Mouse (Mus musculus) ES-E14 (cell line): Measurements from ENCODE around the gene Gm21985. TPM values are rescaled to one million over a fixed set of nuclear protein-coding genes. Genes with fewer than 3 reads are reported as not detected.
"Not testable (repeated sequence)": the region's sequence is repeated elsewhere in the genome, so short reads cannot be mapped to it uniquely, and the experiment has no call there.

Experiments
- DNase-seq: peaks from one replicate; pipeline ENCODE4 v3.0.0-alpha.2; 2013; ENCODE audit warnings: low read depth, low spot score
- H3K27ac ChIP-seq: 2 replicates; pipeline ENCODE4 v1.5.1; 2012; ENCODE audit warnings: low read depth, mild to moderate bottlenecking, low read length, moderate library complexity, mixed read lengths; ENCODE audit not compliant: poor library complexity, insufficient read depth, severe bottlenecking
- H3K36me3 ChIP-seq: 2 replicates; pipeline ENCODE4 v1.6.1; 2012; ENCODE audit warnings: mild to moderate bottlenecking, low read length, moderate library complexity, mixed read lengths; ENCODE audit not compliant: control insufficient read depth, poor library complexity, insufficient read depth, severe bottlenecking
- H3K4me1 ChIP-seq, 2 experiments: fragments of 150-350 bp in 1 of 2; sonication (generic) in 1 of 2; 2 replicates each; pipeline ENCODE4 v1.6.1; 2012; ENCODE audit warnings: low read length in 2 of 2, mild to moderate bottlenecking in 1 of 2, mixed read lengths in 1 of 2; ENCODE audit not compliant: control insufficient read depth in 2 of 2, insufficient read depth in 2 of 2, poor library complexity in 1 of 2
- H3K4me3 ChIP-seq, 2 experiments: fragments of 150-350 bp in 1 of 2; sonication (generic) in 1 of 2; 2 replicates each; pipeline ENCODE4 v1.5.1; 2012; ENCODE audit warnings: low read length in 2 of 2, low read depth in 1 of 2, mild to moderate bottlenecking in 1 of 2, mixed read lengths in 1 of 2; ENCODE audit not compliant: insufficient read depth in 1 of 2, poor library complexity in 1 of 2, severe bottlenecking in 1 of 2
- H3K9ac ChIP-seq: 2 replicates; pipeline ENCODE4 v1.6.1; 2012; ENCODE audit warnings: low read depth, mild to moderate bottlenecking, low read length, mixed read lengths; ENCODE audit not compliant: poor library complexity, insufficient read depth, severe bottlenecking
- H3K9me3 ChIP-seq: fragments of 150-350 bp; sonication (generic); 2 replicates; pipeline ENCODE4 v1.6.1; 2012; ENCODE audit warnings: low read depth, mild to moderate bottlenecking, low read length; ENCODE audit not compliant: control insufficient read depth, insufficient read depth
- CHD2 ChIP-seq: IDR thresholded peaks from 2 replicates; pipeline ENCODE4 v1.6.1; 2014; ENCODE audit warnings: mild to moderate bottlenecking, low read depth, low read length, inconsistent platforms
- HCFC1 ChIP-seq: IDR thresholded peaks from 2 replicates; pipeline ENCODE4 v1.6.1; 2012; ENCODE audit warnings: low read length, inconsistent platforms, borderline replicate concordance; ENCODE audit not compliant: insufficient read depth
- MAFK ChIP-seq: IDR thresholded peaks from 2 replicates; pipeline ENCODE4 v1.6.1; 2014; ENCODE audit warnings: mild to moderate bottlenecking, low read depth, low read length, inconsistent platforms; ENCODE audit not compliant: insufficient read depth
- ZC3H11A ChIP-seq: IDR thresholded peaks from 2 replicates; pipeline ENCODE4 v1.6.1; 2012; ENCODE audit warnings: low read depth, mild to moderate bottlenecking, inconsistent platforms, low read length, borderline replicate concordance
- in situ Hi-C, 2 experiments: fragments of 600-800 bp; cut with MboI; formaldehyde crosslinking; loops; one replicate each; pipeline ENCODE4 v1.15.1; 2025; ENCODE audit warnings: low sequenced_read_pairs in 2 of 2, inconsistent platforms in 1 of 2; ENCODE audit not compliant: unreplicated experiment in 2 of 2
- total RNA-seq: library from RNA; depleted of rRNA; stranded (reverse); fragments of 300-350 nt; gene quantifications from 2 replicates; pipeline ENCODE4 v1.2.3, GENCODE M21; 2012; rRNA removed

Gene Gm21985
- total RNA-seq, 1 experiment: 0.98 TPM

GRCm38 (mm10) chr2:112449597-112450296 is 183.6 kb downstream of the Gm21985 start:
- no peak overlapping the region for H3K4me3 ChIP-seq
- H3K9ac ChIP-seq: no peak overlapping the region
- DNase-seq: no peak
- TF ChIP-seq ZC3H11A (no peak), MAFK (no peak), CHD2 (no peak), HCFC1 (no peak)
- H3K27ac ChIP-seq: no peak overlapping the region
- H3K9me3 ChIP-seq: no peaks in the 10 kb centered on the region
- no peaks in the 10 kb centered on the region for H3K36me3 ChIP-seq
- H3K4me1 ChIP-seq: no peaks in the 10 kb centered on the region
- in situ Hi-C loops: no loop called here

DNA sequence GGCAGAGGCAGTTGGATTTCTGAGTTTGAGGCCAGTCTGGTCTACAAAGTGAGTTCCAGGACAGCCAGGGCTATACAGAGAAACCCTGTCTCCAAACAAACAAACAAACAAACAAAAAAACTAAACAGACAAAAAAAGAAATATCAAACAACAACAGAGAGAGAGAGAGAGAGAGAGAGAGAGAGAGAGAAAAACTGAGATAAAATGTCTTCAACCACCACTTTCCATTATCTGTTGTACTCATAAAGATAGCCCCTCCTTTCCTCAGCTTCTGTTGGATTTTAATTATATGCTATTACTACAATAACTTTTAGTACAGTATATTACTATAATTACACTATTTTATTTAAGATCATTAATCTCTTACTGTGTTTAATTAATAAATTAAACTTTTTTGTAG is 186.4 kb downstream of the Gm21985 start:
- H3K36me3 ChIP-seq, in situ Hi-C loops, H3K9me3 ChIP-seq, H3K4me3 ChIP-seq, H3K27ac ChIP-seq, DNase-seq, H3K4me1 ChIP-seq, H3K9ac ChIP-seq: not testable (repeated sequence)

DNA sequence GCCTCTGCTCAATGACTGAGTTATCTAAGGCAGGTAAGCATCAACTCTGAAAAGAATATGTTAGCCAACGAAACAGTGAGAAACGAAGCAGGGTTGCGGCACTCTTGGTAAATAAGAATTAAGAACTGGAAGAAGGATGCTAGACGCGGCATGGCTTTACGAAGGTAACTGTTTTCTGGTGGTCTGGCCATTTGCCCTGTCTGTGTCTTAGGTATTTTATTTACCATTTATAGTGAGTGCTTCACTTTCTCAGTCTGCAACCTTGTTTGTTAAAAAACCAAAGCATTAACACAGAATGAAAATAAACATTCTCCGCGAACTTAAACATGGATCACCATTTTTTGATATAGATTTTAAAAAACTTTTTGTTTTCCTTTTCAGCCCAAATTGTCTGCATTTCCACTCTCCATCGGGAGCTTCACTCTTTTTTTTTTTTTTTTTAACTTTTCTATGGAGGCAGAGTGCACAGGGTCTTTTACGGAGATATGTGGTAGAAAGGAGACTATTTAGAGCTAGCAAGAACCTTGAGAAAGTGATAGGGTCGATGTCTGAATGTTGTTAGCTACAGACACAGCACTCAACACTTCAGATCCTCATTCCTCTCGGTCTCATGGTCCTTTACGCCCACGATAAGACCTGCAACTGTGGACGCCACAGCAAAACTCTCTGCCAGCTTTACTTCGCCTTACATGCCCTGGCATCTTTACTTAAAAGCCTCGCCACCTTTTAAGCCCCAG is 188.2 kb downstream of the Gm21985 start:
- H3K4me3 ChIP-seq: peak overlapping the region; percentile 91 to 98
- H3K36me3 ChIP-seq: no peaks in the 10 kb centered on the region
- TF ChIP-seq ZC3H11A (no peak), CHD2 (no peak)
- no peak for DNase-seq
- peak overlapping the region; percentile 90 for H3K9ac ChIP-seq
- no peaks in the 10 kb centered on the region for H3K9me3 ChIP-seq
- in situ Hi-C loops: no loop called here
- H3K27ac ChIP-seq: 0 out of 2 replicates have a peak overlapping the region, but pooled peaks have one; percentile 45
- H3K4me1 ChIP-seq: no peaks in the 10 kb centered on the region

DNA sequence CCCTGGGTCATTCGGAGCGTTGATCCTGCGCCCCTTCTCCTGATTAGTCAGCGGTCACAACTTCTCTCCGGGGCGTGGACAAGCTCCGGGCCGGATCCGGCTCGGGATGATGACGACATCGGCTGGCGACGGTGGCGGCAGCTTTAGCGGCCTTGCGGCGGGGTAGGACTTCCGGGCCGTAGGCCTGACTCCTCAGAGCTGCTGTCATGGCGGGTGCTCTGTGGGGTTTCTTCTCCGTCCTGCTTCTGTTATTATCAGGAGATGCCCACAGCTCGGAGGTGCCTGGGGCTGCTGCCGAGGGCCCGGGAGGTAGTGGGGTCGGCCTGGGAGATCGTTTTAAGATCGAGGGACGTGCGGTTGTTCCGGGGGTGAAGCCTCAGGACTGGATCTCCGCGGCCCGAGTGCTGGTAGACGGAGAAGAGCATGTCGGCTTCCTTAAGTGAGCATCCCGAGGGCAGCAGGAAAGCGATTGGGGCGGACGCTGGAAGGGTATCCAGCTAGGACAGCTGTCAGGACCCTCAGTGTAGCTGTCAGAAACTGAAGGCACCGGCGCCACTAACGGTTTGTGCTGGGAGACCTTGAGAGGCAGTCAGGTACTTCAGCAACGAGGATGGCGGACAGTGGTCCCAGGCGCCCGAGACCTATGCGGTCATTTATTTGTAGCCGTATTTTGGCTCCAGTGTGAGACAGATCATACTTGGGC is 188.9 kb downstream of the Gm21985 start, which contains the start of gene Emc7:
Gene Emc7, plus strand, starts transcription at position 136 of the 703 bp plus-strand sequence.
- in situ Hi-C loops: no loop called here
- TF ChIP-seq ZC3H11A (no peak), MAFK (peak; percentile 36; the same call in 1 of the 2 replicates), HCFC1 (peak; percentile 87), CHD2 (no peak)
- 0 out of 2 replicates have a peak within 1 kb of the TSS, but pooled peaks have one; percentile 45 for H3K27ac ChIP-seq

More for the DNA sequence above, 188.9 kb downstream of the Gm21985 start, which contains the start of gene Emc7:
- Histone ChIP-seq H3K4me1 (no peaks in the 10 kb centered on the region), H3K9me3 (no peaks in the 10 kb centered on the region), H3K4me3 (peak within 1 kb of the TSS; percentile 91 to 98), H3K9ac (peak within 1 kb of the TSS; percentile 91), H3K36me3 (no peaks in the 10 kb centered on the region)
- peak; percentile 90 for DNase-seq

Other genes starting within 250 kb of the Gm21985 start
- gene Olfr1311, start 241.9 kb upstream of the Gm21985 start, total RNA-seq: not detected in 2 replicates
- not detected in 2 replicates for gene Olfr1312, start 216.1 kb upstream of the Gm21985 start, total RNA-seq
- not detected in 2 replicates for gene Olfr1313, start 188.5 kb upstream of the Gm21985 start, total RNA-seq
- gene Olfr1314, start 169.5 kb upstream of the Gm21985 start, total RNA-seq: not detected in 2 replicates
- not detected in 2 replicates for gene Olfr1315-ps1, start 150.9 kb upstream of the Gm21985 start, total RNA-seq
- not detected in 2 replicates for gene Olfr1316, start 131.3 kb upstream of the Gm21985 start, total RNA-seq
- gene Olfr1317, start 126.0 kb upstream of the Gm21985 start, total RNA-seq: not detected in 2 replicates
- not detected in 2 replicates for gene Olfr1318, start 112.1 kb upstream of the Gm21985 start, total RNA-seq
- gene Lpcat4, start 26.8 kb upstream of the Gm21985 start, total RNA-seq: 15.8 and 25.0 TPM in 2 replicates
- gene Nutm1, start 7.0 kb upstream of the Gm21985 start, total RNA-seq: not detected in 2 replicates
- 308 and 339 TPM in 2 replicates for gene Nop10, start 4.4 kb upstream of the Gm21985 start, total RNA-seq
- gene Slc12a6, start 489 bp upstream of the Gm21985 start, total RNA-seq: 20.7 and 29.2 TPM in 2 replicates
- 138 and 153 TPM in 2 replicates for gene Emc4, start 101.7 kb downstream of the Gm21985 start, total RNA-seq
- 15.3 and 22.8 TPM in 2 replicates for gene Katnbl1, start 112.9 kb downstream of the Gm21985 start, total RNA-seq
- gene Emc7, start 188.7 kb downstream of the Gm21985 start, total RNA-seq: 14.6 and 16.5 TPM in 2 replicates
- not detected in 2 replicates for gene Chrm5, start 214.5 kb downstream of the Gm21985 start, total RNA-seq
- gene Aven, start 226.7 kb downstream of the Gm21985 start, total RNA-seq: 14.6 and 22.3 TPM in 2 replicates